Mouse (Mus musculus) NIH3T3 (cell line): ENCODE data around the gene 4921517D22Rik.

ENCODE experiments used
- DNase-seq: peaks from one replicate; pipeline ENCODE4 v3.0.0-alpha.2; 2012; ENCODE audit warnings: low read depth

The 4921517D22Rik gene

GRCm38 (mm10) chr13:59657781-59658180 lies 36.1 kb downstream of the 4921517D22Rik start:
- no peak for DNase-seq

- no peak for DNase-seq
Measured at GRCm38 (mm10) chr13:59656975-59657388, 36.9 kb downstream of the 4921517D22Rik start.

- no peak for DNase-seq
Measured at GRCm38 (mm10) chr13:59656316-59656832, 37.5 kb downstream of the 4921517D22Rik start.

GRCm38 (mm10) chr13:59655718-59656315 lies 38.1 kb downstream of the 4921517D22Rik start:
- DNase-seq: no peak

- no peak for DNase-seq
Measured at GRCm38 (mm10) chr13:59654465-59654864, 39.4 kb downstream of the 4921517D22Rik start.

- DNase-seq: no peak
Measured at GRCm38 (mm10) chr13:59653136-59653535, 40.8 kb downstream of the 4921517D22Rik start.

GRCm38 (mm10) chr13:59652651-59653050 lies 41.3 kb downstream of the 4921517D22Rik start:
- no peak for DNase-seq

GRCm38 (mm10) chr13:59649781-59650180 lies 44.1 kb downstream of the 4921517D22Rik start:
- no peak for DNase-seq

GRCm38 (mm10) chr13:59648598-59648997 lies 45.3 kb downstream of the 4921517D22Rik start:
- DNase-seq: no peak

- no peak for DNase-seq
Measured at GRCm38 (mm10) chr13:59647484-59647883, 46.4 kb downstream of the 4921517D22Rik start.

- DNase-seq: peak; percentile 62
Measured at GRCm38 (mm10) chr13:59646674-59647244, 47.1 kb downstream of the 4921517D22Rik start.

- DNase-seq: no peak
Measured at GRCm38 (mm10) chr13:59645491-59645890, 48.4 kb downstream of the 4921517D22Rik start.

- DNase-seq: no peak
Measured at GRCm38 (mm10) chr13:59642818-59643217, 51.1 kb downstream of the 4921517D22Rik start.

- DNase-seq: no peak
Measured at GRCm38 (mm10) chr13:59640178-59640440, 53.8 kb downstream of the 4921517D22Rik start.

GRCm38 (mm10) chr13:59639368-59640177 lies 54.3 kb downstream of the 4921517D22Rik start:
- peak; percentile 6 for DNase-seq

- no peak for DNase-seq
Measured at GRCm38 (mm10) chr13:59637800-59638199, 56.1 kb downstream of the 4921517D22Rik start.
